Mouse (Mus musculus) brain, embryonic 14.5 days (tissue): ENCODE measurements at regions not wholly inside any gene's neighbourhood (a gene's known extent, or its start where the extent isn't known, plus 50 kb on each side); places are given as distances from the start of the nearest gene placed in this dataset.

Experiments
- CTCF ChIP-seq: fragments of 200-500 bp; IDR thresholded peaks from 2 replicates; pipeline ENCODE4 v1.5.1; 2012; ENCODE audit warnings: inconsistent platforms, mild to moderate bottlenecking, moderate library complexity, borderline replicate concordance; ENCODE audit not compliant: insufficient read depth, insufficient read length; ENCODE audit errors: extremely low read depth
- POLR2A ChIP-seq: fragments of 200-500 bp; IDR thresholded peaks from 2 replicates; pipeline ENCODE4 v1.6.1; 2012; ENCODE audit warnings: mild to moderate bottlenecking, inconsistent platforms, borderline replicate concordance; ENCODE audit not compliant: poor library complexity, insufficient read depth, insufficient read length, severe bottlenecking; ENCODE audit errors: extremely low read depth

GRCm38 (mm10) chr16:76225587-76226226 lies 147.9 kb downstream of the Nrip1 start:
- TF ChIP-seq POLR2A = no peak
- no peak for TF ChIP-seq CTCF
